Mouse (Mus musculus) bone marrow macrophage, adult 2 months (primary cell): ENCODE results near the gene Npas4.

Source experiments
- CTCF ChIP-seq: IDR thresholded peaks from 2 replicates; pipeline ENCODE4 v1.5.1; 2012; ENCODE audit warnings: low read depth, mild to moderate bottlenecking, low read length, moderate library complexity
- POLR2A ChIP-seq: IDR thresholded peaks from 2 replicates; pipeline ENCODE4 v1.6.1; 2012; ENCODE audit warnings: mild to moderate bottlenecking, low read depth, low read length, borderline replicate concordance

DNA sequence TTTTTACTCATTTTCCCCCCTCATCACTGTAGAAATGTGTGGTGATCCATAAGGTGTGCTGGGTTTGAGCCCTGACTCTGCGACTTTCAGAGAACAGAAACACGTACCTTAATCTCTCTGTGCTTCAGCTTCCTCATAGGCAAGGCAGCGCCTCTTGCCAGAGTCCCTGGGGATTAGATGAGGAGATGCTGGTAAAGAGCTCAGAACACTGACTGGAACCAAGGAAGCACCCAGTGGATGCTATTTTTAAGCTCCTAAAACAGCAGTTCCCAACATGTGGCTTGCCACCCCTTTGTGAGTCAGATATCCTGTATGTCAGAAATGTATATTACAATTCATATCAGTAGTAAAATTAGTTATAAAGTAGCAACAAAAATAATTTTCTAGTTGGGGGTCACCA, 28.1 kb upstream of the Npas4 start:
- TF ChIP-seq CTCF (no peak), POLR2A (no peak)
